Mouse (Mus musculus) olfactory bulb, adult 2 months (tissue): ENCODE measurements around the gene Hsf4.

Experiments
- CTCF ChIP-seq: fragments of 200-500 bp; IDR thresholded peaks from 2 replicates; pipeline ENCODE4 v1.5.1; 2012; ENCODE audit warnings: low read depth, mild to moderate bottlenecking, low read length, moderate library complexity; ENCODE audit not compliant: insufficient read depth
- POLR2A ChIP-seq: fragments of 200-500 bp; IDR thresholded peaks from 2 replicates; pipeline ENCODE4 v1.6.1; 2012; ENCODE audit warnings: mild to moderate bottlenecking, low read depth, low read length, moderate library complexity; ENCODE audit not compliant: insufficient read depth

DNA sequence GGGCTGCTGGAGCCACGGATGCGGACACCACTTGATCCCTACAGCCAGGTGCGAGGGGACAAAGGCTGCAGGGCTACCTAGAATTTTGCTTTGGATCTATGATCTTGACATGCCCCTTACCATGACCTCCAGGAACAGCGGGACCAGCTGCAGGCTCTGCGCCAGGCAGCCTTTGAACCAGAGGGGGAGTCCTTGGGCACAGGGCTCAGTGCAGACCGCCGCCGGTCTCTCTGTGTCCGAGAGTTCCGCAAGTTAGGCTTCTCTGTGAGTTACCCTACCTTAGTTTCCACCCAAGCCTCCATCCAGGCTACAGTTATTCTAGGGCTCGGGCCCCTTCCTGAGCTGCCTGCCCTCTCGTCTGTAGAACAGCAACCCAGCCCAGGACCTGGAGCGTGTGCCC is 38.1 kb downstream of the Hsf4 start:
- TF ChIP-seq CTCF (no peak), POLR2A (no peak)
